10 mouse cellular contexts compared by ENCODE assay signal in genomic region chr13:23426922-23427321, GRCm38 (mm10). TPM values are rescaled to one million over a fixed set of nuclear protein-coding genes. Genes with fewer than 3 reads are reported as not detected.
DNase-seq lines count a peak whose midpoint lies in the region; ATAC-seq and TF ChIP-seq lines count a peak whose summit lies in the region.
"Had no signal": no experiment of that assay in that cellular context is flagged by ENCODE, and none has a peak within 500 bp of the region (broad histone marks: within the 10 kb centered on the region; RNA-seq: fewer than 3 reads in every experiment).

No protein-coding gene starts in this region.

- no peak overlapping the region for H3K4me3 ChIP-seq in midbrain, embryonic 10.5 days
- H3K4me3 ChIP-seq in midbrain, embryonic 15.5 days = no peak overlapping the region
- no peak overlapping the region for H3K4me3 ChIP-seq in kidney, adult 2 months (ENCODE audit: insufficient read depth, low read depth, low read length)

- peaks cover 6% of the 10 kb centered on the region for H3K36me3 ChIP-seq in midbrain, embryonic 10.5 days
- no peaks in the 10 kb centered on the region for H3K36me3 ChIP-seq in midbrain, embryonic 15.5 days (replicated peaks)
- H3K36me3 ChIP-seq in kidney, adult 2 months (ENCODE audit: control insufficient read depth, insufficient read depth, low read length) = no peaks in the 10 kb centered on the region

- no peak overlapping the region for H3K27ac ChIP-seq in midbrain, embryonic 10.5 days (replicated peaks)
- H3K27ac ChIP-seq in midbrain, embryonic 15.5 days = no peak overlapping the region
- no peak overlapping the region for H3K27ac ChIP-seq in kidney, adult 2 months (ENCODE audit: insufficient read depth, low read depth, low read length)

- H3K4me2 ChIP-seq in midbrain, embryonic 15.5 days = no peak overlapping the region

- 10% methylated on average over 14 of the region's 14 CpGs for WGBS in midbrain, embryonic 10.5 days
- WGBS in midbrain, embryonic 15.5 days = 15% methylated on average over 14 of the region's 14 CpGs
- 49% methylated on average over 14 of the region's 14 CpGs for WGBS in kidney, adult 2 months

- H3K27me3 ChIP-seq in midbrain, embryonic 10.5 days (ENCODE audit: low read depth, poor library complexity, severe bottlenecking) = no peaks in the 10 kb centered on the region
- no peaks in the 10 kb centered on the region for H3K27me3 ChIP-seq in midbrain, embryonic 15.5 days (replicated peaks)
- H3K27me3 ChIP-seq in kidney, adult 2 months (replicated peaks; ENCODE audit: control insufficient read depth, insufficient read depth, low read length) = no peaks in the 10 kb centered on the region

- TF ChIP-seq CTCF in kidney, adult 2 months (conservative IDR thresholded peaks at IDR 0.05; ENCODE audit: insufficient read depth, insufficient read length, low read depth, low read length) = no peak

- DNase-seq in CD4-positive, CD25-positive, alpha-beta regulatory T cell, adult 2 months (ENCODE audit: low read depth, low spot score) = peak; percentile 56
- DNase-seq in midbrain, embryonic 10.5 days (ENCODE audit: low spot score) = peak; percentile 57
- peak; percentile 71 for DNase-seq in embryo, embryonic 10 days (ENCODE audit: low spot score)
- DNase-seq in kidney, adult 2 months = no peak
- no peak for DNase-seq in adrenal gland, postnatal 25 days

- no peaks in the 10 kb centered on the region for H3K9me3 ChIP-seq in midbrain, embryonic 10.5 days (replicated peaks)
- H3K9me3 ChIP-seq in midbrain, embryonic 15.5 days = no peaks in the 10 kb centered on the region

- H3K9ac ChIP-seq in midbrain, embryonic 15.5 days = no peak overlapping the region

- peaks cover 38% of the 10 kb centered on the region for H3K4me1 ChIP-seq in midbrain, embryonic 10.5 days
- peaks cover 39% of the 10 kb centered on the region for H3K4me1 ChIP-seq in midbrain, embryonic 15.5 days
- H3K4me1 ChIP-seq in kidney, adult 2 months (ENCODE audit: control insufficient read depth, insufficient read depth, low read length) = peaks cover 3% of the 10 kb centered on the region; the same call in 1 of the 2 replicates

- TF ChIP-seq POLR2A in kidney, adult 2 months (IDR thresholded peaks at IDR 0.05; ENCODE audit: low read depth, low read length) = no peak

- no peak for ATAC-seq in CD4-positive, CD25-positive, alpha-beta regulatory T cell, adult 4 months
- ATAC-seq in midbrain, embryonic 15.5 days (replicated peaks) = no peak
- peak; percentile 19; the same call in 1 of the 2 replicates for ATAC-seq in megakaryocyte-erythroid progenitor cell, adult 5-6 weeks (replicated peaks; ENCODE audit: low FRiP score, low TSS enrichment, poor library complexity, severe bottlenecking)

RNA-seq across cellular contexts. Expression of gene Abt1, which starts 3.3 kb away (rescaled TPM):
- polyA plus RNA-seq in CD4-positive, CD25-positive, alpha-beta regulatory T cell, adult 4 months (2017; shearing (Covaris generic)) = 10 to 100 TPM; 12.4 to 14.5 TPM
- 14.3 and 14.7 TPM in 2 replicates for polyA plus RNA-seq in midbrain, embryonic 10.5 days (2016; fragmentation: Nextera tagmentation; extraction: Ambion mirVana)
- polyA plus RNA-seq in midbrain, embryonic 15.5 days (2015; fragmentation: Nextera tagmentation; extraction: Ambion mirVana) = 9.8 and 9.9 TPM in 2 replicates
- 8.0 and 10.7 TPM in 2 replicates for total RNA-seq in megakaryocyte-erythroid progenitor cell, adult 5-6 weeks (2014; fragmentation: Nextera tagmentation)
- total RNA-seq in megakaryocyte-erythroid progenitor cell, adult 5-6 weeks (2017) = 12.8 and 13.7 TPM in 2 replicates
- 3.3 and 3.9 TPM in 2 replicates for polyA plus RNA-seq in kidney, adult 2 months (2012; rRNA removed)
- 6.4 and 6.9 TPM in 2 replicates for total RNA-seq in adrenal gland, postnatal 25 days (2021)

RNA-seq across cellular contexts. Expression of gene Btn1a1, which starts 38.8 kb away (rescaled TPM):
- not detected for polyA plus RNA-seq in CD4-positive, CD25-positive, alpha-beta regulatory T cell, adult 4 months (2017; shearing (Covaris generic))
- 0.04 and 0.06 TPM in 2 replicates for polyA plus RNA-seq in midbrain, embryonic 10.5 days (2016; fragmentation: Nextera tagmentation; extraction: Ambion mirVana)
- polyA plus RNA-seq in midbrain, embryonic 15.5 days (2015; fragmentation: Nextera tagmentation; extraction: Ambion mirVana) = 0.09 and 0.25 TPM in 2 replicates
- total RNA-seq in megakaryocyte-erythroid progenitor cell, adult 5-6 weeks (2014; fragmentation: Nextera tagmentation) = not detected in 2 replicates
- total RNA-seq in megakaryocyte-erythroid progenitor cell, adult 5-6 weeks (2017) = not detected in 2 replicates
- polyA plus RNA-seq in kidney, adult 2 months (2012; rRNA removed) = not detected in 2 replicates
- total RNA-seq in adrenal gland, postnatal 25 days (2021) = not detected in 2 replicates
- total RNA-seq: left cerebral cortex, postnatal 25 days had no signal
- polyA plus RNA-seq: C2C12 had no signal

RNA-seq across cellular contexts. Expression of gene Zfp322a, which starts 57.9 kb away (rescaled TPM):
- polyA plus RNA-seq in CD4-positive, CD25-positive, alpha-beta regulatory T cell, adult 4 months (2017; shearing (Covaris generic)) = 10 to 100 TPM; 29.6 to 34.2 TPM
- polyA plus RNA-seq in midbrain, embryonic 10.5 days (2016; fragmentation: Nextera tagmentation; extraction: Ambion mirVana) = 55.6 and 58.6 TPM in 2 replicates
- 52.2 and 55.1 TPM in 2 replicates for polyA plus RNA-seq in midbrain, embryonic 15.5 days (2015; fragmentation: Nextera tagmentation; extraction: Ambion mirVana)
- total RNA-seq in megakaryocyte-erythroid progenitor cell, adult 5-6 weeks (2014; fragmentation: Nextera tagmentation) = 16.0 and 23.2 TPM in 2 replicates
- total RNA-seq in megakaryocyte-erythroid progenitor cell, adult 5-6 weeks (2017) = 64.7 and 75.8 TPM in 2 replicates
- polyA plus RNA-seq in kidney, adult 2 months (2012; rRNA removed) = 1.1 and 1.9 TPM in 2 replicates
- 19.7 and 30.1 TPM in 2 replicates for total RNA-seq in adrenal gland, postnatal 25 days (2021)

Comparison
In these comparisons a context has a peak if more than half of its experiments do, and no peak if none do; other contexts are left out.
1. DNase-seq: peak in CD4-positive, CD25-positive, alpha-beta regulatory T cell, adult 2 months (single experiment), midbrain, embryonic 10.5 days (single experiment) and embryo, embryonic 10 days (single experiment); none in kidney, adult 2 months (single experiment) and adrenal gland, postnatal 25 days (single experiment).
2. RNA of gene Zfp322a, which starts 57.9 kb away (polyA plus RNA-seq): 55.6 to 58.6 TPM in midbrain, embryonic 10.5 days, 52.2 to 55.1 TPM in midbrain, embryonic 15.5 days and 29.6 to 34.2 TPM in CD4-positive, CD25-positive, alpha-beta regulatory T cell, adult 4 months; 1.1 to 1.9 TPM in kidney, adult 2 months; every median in the first group is over 10 times any median in the second.